Mouse (Mus musculus) c-Kit-positive CD71-positive TER-119-positive erythroid progenitor cells, embryonic 14.5 days (primary cell): ENCODE measurements around the gene Fstl3.
A peak's percentile ranks its signal among the peaks of the same experiment; 100 is the strongest.

Experiments
- DNase-seq: peaks from one replicate; pipeline ENCODE4 v3.0.0-alpha.2; 2013; ENCODE audit warnings: low spot score

Gene Fstl3

DNA sequence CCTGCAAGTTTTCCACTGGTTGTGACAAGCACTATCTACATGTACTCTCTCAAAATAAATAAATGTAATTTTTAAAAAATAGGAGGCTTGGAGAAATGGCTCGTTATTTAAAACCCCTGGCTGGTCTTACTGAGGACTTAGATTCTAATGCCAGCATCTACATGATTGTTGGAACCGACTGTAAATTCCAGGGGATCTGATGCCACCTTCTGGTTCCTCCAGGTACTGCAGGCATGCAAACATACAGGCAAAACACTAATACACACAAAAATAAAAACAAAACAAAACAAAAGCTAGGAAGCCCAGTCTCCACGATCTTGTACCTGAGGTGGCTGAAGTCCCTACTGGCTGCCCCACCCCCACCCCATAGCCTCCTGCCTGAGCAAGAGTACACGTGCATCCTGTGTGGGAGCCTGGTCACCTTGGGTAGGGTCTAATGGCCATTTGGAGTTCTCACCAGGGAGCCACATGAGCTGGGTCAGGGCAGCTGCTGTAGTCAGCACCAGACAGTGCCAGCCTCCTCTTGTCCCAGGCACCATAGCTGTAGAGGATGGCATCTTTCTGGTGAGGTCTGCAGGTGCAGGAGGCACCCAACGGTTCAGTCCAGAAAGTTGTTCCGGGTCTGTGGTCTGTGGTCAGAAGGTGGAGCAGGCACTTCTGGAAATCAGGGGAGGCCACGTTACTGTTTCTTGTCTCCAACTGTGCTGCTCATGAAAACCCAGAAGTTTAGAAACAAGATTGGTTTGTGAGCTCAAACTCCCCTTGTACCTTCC, 11.5 kb downstream of the Fstl3 start:
- peak; percentile 74 for DNase-seq

- no peak for DNase-seq
Measured at GRCm38 (mm10) chr10:79789581-79789980, 12.5 kb downstream of the Fstl3 start.

- no peak for DNase-seq
Measured at GRCm38 (mm10) chr10:79790861-79791260, 13.8 kb downstream of the Fstl3 start, which contains the start of gene Prss57. Gene Prss57, minus strand, starts transcription at chr10:79790961.

DNA sequence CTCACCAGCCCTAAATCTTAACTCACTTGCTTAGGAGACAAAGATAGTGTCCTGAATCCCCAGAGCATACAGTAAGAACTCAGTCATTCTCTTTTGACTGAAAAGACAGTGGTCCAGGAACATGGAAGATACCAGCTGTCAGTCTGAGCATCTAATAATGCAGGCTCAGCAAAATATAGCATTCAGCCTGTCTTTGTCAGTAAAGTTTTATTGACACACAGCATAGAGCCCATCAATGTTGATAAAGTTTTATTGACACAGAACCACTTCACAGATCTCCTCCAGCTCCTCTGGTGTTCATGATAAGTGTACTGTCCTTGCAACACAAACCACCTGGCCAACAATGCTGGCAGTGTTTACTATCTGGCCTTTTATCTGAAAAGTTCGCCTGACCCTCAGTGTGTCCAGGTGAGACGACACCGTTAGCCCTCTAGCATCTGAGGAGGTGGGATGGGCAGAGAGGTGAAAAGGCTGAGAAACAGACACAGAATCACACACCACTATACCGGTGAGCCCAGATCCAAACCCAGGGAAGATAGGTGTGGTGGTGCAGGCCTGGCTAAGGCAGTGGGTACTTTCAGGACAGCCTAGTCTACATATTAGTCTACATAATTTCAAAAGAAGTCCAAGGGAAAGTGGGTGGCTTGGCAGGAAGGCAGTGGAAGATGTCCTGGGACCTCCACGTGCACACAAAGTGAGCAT, 15.4 kb downstream of the Fstl3 start:
- DNase-seq = no peak

DNA sequence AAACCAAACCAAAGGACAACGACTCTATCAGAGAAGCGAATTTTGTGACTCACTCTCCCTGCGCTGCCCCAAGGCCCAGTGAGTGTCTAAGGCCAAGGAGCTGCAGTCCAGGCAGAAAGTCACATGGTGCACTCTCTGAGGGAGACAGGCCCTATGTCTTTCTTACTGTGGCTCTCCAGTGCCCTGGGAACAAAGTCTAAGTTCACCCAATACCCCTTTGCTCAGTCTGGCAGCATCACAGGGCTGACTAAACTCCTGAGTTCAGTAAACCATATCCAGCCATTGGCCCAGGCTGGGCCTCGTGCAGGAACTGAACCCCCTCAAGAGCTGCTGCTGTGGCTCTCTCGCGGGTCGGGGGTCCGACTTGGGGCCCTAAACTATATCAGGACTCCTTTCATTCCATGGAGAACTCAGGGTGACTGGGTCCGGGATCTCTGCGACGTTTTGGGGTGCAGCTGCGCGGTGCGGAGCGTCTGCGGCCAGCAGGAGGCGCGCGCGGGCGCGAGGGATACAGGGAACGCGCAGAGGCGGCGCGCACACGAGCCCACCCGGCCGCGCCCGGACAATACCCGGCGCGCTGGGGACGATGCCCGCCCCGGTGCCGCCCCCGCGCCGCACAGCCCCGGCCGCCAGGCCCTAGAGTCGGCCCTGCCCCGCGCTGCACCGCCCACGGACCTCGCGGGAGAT, 16.1 kb downstream of the Fstl3 start, which contains the start of gene Palm:
Gene Palm, plus strand, starts transcription at position 522 of the 687 bp plus-strand sequence.
- peak; percentile 47 for DNase-seq

DNA sequence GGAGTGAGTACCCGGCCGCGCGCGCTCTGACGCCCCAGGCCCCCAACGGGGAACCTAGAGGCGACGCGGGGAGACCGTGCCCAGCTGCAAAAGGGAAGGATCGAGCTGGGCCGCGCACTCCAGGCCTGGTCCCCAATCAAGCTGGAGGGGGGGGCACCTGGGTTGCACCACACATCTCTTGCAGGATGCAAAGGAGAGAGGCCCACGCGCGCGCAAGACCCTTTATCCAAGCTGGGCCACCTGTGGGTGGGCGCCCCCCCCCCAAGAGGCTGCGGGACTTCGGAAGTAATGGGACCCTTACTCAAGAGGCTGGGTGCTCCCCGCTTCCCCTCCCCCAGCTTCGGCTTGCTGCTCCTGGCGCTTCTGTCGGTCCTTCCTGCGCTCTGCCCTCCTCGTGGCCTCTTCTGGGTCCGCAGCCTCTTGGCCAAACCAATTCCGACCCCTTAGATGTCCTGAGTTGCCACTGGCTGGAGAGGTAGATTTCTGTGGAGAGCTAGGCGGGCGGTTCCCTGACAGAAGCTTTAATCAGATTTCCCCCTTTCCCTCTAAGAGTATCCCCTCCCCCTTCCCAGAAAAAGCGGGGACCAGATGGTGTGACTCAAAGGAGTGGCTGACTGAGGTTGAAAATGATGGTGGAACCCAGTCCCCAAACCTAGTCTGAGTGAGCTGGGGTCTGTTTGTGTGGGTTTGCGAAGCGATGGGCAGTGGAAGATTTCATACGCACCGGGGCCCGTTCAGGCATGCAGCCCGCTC, 16.8 kb downstream of the Fstl3 start:
- no peak for DNase-seq

DNA sequence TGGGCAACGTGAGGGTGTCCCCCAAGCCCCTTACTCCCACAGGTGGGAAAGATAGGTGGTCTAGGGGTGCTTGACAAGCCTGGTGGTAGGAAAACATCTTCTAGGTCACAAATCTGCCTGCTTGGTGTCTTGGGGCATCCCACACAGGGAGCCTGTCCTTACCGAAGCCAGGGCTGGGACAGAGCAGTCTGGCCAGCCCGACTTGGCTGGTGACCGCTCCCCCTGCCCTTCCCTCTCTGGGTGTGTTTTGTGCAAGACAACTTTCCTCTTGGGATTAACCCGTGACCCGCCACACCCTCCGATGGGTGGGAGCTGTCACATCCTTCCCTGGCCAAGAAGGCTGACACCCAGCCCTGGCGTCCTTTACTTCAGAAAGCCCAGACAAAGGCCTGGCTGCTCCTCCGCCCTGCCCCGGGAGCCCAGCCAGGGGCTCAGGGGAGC, 17.4 kb downstream of the Fstl3 start:
- no peak for DNase-seq

DNA sequence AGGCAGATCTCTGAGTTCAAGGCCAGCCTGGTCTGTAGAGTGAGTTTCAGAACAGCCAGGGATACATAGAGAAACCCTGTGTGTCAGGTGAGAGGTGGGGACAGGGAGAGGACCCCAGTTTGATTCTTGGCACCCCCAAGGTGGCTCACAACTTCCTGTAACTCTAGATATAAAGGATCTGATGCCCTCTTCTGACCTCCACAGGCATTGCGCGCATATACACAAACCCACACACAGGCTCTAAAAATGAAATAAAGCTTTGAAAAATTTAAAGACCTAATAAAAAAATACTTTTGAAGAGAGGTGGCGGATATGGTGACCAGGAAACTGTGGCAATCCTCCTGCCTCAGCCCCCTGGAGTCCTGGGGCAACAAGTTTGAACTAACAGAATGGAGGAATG, 18.8 kb downstream of the Fstl3 start:
- no peak for DNase-seq

DNA sequence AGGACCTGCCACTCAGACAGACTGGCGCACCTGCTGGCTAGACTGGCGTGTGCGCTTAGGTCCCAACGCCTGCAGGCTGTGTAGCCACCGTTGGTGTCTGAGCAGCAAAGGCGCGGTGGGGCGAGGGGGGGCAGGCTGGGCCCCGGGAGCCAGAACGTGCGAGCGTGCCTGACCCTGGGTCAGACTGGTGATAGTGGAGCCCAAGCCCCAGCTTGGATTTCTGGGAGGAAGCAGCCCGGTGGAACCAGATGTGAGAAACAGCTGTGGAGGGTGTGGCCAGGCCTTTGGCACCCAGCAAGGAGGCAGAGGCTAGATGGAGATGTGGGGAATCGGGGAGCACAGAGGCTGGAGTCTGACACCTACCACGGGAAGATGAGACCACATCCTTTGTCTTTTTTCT, 20.3 kb downstream of the Fstl3 start:
- DNase-seq = no peak

- DNase-seq = no peak
Measured at GRCm38 (mm10) chr10:79798289-79798928, 21.3 kb downstream of the Fstl3 start.

DNA sequence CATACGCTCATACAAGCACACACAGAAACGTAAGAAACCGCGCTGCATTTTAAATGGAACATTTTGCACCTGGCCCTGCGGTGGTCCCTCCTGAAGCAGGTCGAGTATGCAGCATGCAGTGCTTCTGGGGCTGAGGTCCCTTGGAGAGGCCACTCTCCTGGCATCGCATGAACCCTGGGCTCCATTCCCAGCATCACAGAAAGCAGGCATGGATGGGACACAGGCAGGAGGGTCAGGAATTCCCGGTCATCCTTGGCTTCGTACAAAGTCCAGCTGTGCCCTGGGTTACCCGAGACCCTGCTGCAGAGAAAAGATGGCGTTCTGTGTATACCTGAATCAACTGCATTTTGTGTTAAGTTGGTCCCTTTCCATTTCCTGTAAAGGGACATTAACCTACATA, 23.4 kb downstream of the Fstl3 start:
- DNase-seq = no peak

- DNase-seq = no peak
Measured at GRCm38 (mm10) chr10:79801837-79802236, 24.8 kb downstream of the Fstl3 start.

DNA sequence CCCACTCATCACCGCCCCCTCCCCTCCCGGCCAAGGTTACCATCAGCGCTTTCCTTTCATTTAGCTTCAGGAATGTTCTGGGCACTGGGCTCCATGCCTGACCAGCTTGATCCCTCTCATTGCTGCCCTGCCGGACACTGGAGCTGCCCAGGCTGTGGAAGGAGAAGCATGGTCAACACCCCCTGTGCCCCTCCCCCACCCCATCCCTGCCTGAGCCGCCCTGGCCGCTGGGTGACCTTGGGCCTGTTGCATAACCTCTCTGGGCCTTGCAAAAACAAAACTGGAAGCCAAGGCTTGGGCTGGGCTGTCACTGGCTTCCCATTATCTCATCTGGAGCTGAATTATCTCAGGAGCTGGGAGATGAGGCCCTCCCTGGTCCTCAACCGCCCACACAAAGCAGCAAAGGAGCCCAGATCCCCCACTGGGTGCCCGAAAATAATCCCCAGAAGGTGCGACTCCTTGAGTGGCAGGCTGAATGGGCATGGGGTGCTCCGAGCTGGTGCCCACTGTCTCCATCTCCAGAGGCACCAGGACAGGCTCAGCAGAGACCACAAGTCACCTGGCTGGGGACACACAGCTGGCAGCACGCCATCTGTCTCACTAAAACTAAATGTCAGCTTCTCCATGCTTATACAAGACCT, 25.4 kb downstream of the Fstl3 start:
- DNase-seq = no peak

- DNase-seq = no peak
Measured at GRCm38 (mm10) chr10:79803716-79804323, 26.7 kb downstream of the Fstl3 start.

DNA sequence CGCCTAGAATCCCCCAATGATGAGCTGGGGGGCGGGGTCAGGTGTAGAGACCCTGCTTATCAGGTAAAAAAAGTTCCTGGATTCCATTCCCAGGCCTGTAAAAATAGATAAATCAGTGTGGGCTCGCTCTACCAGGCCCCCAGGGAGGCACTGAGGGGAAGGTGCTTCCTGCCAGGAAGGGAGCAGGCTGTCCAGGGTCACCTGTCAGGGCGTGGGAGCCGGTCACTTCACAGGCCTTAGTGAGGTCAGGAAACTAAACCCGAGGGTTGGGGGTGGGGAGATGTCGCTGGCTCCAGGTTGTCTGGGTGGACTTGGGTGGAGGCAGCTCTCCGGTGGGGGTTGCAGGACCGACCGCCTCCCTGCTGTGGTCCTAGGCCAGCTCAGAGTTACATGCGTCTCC, 28.6 kb downstream of the Fstl3 start:
- no peak for DNase-seq

DNA sequence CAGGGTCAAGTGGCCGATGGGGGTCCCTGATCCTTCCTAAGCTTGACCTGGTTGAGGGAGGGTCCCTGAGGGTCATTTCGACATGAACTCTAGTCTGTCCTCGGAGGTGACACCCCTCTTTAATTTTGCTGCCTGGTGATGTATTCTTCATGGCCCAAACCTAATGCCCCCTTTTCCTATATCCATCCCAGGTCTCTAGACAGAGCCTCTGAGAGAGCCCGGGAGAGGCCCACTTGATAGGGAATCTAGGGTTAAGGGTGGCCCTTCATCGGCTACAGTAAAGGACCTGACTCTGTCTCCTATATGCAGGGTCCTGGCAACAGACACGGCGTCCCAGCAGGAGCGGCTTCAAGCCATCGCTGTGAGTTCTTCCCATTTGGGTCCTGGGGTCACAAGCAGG, 29.3 kb downstream of the Fstl3 start:
- no peak for DNase-seq

DNA sequence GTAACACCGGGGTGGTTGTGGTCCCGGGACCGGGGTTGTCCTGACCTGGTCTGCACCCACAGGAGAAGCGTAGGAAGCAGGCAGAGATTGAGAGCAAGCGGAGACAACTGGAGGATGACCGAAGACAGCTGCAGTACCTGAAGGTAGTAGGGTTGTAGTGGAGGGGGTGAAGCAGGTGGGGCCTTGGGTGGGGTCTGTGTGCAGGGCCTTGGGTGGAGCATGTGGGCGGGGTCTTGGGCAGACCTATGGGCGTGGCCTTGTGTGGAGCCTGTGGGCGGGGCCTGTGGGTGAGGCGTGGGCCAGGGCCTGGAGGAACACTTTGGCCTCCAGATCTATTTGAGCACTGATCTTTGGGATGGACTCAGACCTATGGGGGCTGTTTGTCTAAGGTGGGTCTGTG, 29.9 kb downstream of the Fstl3 start:
- DNase-seq = no peak

DNA sequence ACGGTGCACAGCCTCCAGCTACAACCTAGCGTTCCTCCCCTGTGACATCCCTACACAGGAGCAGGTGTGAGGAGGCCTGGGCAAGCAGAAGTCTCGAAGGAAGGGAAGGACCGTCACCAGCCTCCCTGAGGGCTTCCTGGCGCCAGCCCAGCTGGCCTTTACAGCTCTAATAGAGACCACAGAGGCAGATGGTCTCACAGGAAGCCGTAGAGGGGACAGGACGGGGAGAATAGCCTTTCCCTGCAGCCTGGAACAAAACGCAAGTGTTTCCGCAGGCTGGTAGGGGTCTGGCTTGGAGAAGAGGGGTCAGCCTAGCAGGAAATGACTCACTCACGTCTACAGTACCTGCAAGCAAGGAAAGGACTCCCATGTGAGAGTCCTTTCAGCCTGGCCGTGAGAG, 30.8 kb downstream of the Fstl3 start:
- no peak for DNase-seq

GRCm38 (mm10) chr10:79808728-79809127, 31.7 kb downstream of the Fstl3 start:
- no peak for DNase-seq

DNA sequence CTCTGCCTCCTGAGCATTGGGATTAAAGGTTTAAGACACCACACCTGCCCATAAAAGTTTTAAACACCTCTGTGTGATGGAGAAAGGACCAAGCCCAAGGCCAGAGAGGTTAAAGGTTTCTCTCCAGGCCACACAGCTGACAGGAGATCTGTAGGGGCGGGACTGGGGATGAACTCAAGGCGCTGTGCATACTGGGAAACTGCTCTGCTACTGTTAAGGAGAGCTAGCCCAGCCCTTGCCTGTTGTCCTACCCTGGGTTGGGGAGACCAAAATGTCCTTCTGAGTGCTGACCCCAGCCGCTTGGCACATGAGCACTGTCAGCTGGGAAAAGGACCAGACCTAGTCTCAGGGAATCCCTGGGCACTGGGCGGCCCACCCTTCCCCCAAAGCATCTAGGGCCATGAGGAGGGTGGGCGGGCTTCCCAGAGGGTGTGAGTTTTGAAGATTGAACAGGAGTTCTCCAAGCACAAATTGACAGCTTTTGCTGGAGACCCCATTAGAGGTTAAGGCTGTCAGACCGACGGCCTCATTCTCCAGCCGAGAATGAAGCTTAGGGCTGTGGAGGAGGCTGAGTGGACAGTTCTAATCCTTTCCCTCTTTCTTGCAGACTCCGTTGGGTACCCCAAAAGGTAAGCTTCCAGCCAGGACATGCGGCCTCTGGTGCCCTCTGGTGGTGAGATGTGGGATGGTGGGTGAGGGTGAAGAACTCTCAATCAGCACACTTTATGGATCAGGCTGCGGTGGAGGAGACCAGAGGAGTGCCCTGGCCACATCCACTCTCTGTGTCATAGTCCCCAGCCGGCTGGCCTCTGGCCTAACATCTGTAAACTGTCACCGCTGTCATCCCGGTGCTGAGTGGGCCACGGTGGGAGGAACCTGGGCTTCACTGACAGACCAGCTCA, 34.9 kb downstream of the Fstl3 start:
- peak; percentile 69 for DNase-seq
